Mouse (Mus musculus) embryonic facial prominence, embryonic 12.5 days (tissue): ENCODE data around the gene Creb5. TPM values are rescaled to one million over a fixed set of nuclear protein-coding genes. Genes with fewer than 3 reads are reported as not detected.

Source experiments
- ATAC-seq: fragments of 200-750 bp; cut with Nextera tagmentation; 2 replicates; pipeline ENCODE4 v1.8.0; 2017; ENCODE audit not compliant: insufficient number of reproducible peaks, insufficient read depth, low FRiP score, low TSS enrichment
- H3K27ac ChIP-seq: fragments of 300-500 bp; sonication (generic); 2 replicates; pipeline ENCODE4 v1.5.1; 2016; ENCODE audit warnings: mild to moderate bottlenecking
- H3K27me3 ChIP-seq: fragments of 300-500 bp; sonication (generic); 2 replicates; pipeline ENCODE4 v1.6.1; 2016; ENCODE audit warnings: mild to moderate bottlenecking, moderate library complexity
- H3K36me3 ChIP-seq: fragments of 300-500 bp; sonication (generic); 2 replicates; pipeline ENCODE4 v1.6.1; 2016; ENCODE audit warnings: mild to moderate bottlenecking
- H3K4me1 ChIP-seq: fragments of 300-500 bp; sonication (generic); 2 replicates; pipeline ENCODE4 v1.6.1; 2016
- H3K4me2 ChIP-seq: fragments of 300-500 bp; sonication (generic); replicated peaks from 2 replicates; pipeline ENCODE4 v1.6.1; 2016; ENCODE audit warnings: mild to moderate bottlenecking, moderate library complexity
- H3K4me3 ChIP-seq: fragments of 300-500 bp; sonication (generic); 2 replicates; pipeline ENCODE4 v1.5.1; 2016; ENCODE audit warnings: mild to moderate bottlenecking
- H3K9ac ChIP-seq: fragments of 300-500 bp; sonication (generic); 2 replicates; pipeline ENCODE4 v1.6.1; 2016; ENCODE audit warnings: mild to moderate bottlenecking, moderate library complexity
- H3K9me3 ChIP-seq: fragments of 300-500 bp; sonication (generic); 2 replicates; pipeline ENCODE4 v1.6.1; 2016; ENCODE audit warnings: mild to moderate bottlenecking, moderate library complexity
- WGBS: fragments of 180-500 bp; shearing (Covaris S2); methylation state at CpG from one replicate; pipeline ENCODE4 v1.1.7; 2016; 5-methylcytosine and 5-hydroxymethylcytosine counted together
- polyA plus RNA-seq: library from polyadenylated mRNA; unstranded; fragments of >200 nt; fragmentation: Nextera tagmentation; extraction: Ambion mirVana; gene quantifications from 2 replicates; pipeline ENCODE4 v1.2.1, GENCODE M21; 2016

Gene Creb5
- polyA plus RNA-seq, 1 experiment from 2014 or later = 30.3 TPM

- Histone ChIP-seq H3K36me3 (no peaks in the 10 kb centered on the region), H3K4me3 (no peak overlapping the region), H3K9me3 (no peaks in the 10 kb centered on the region), H3K27me3 (no peaks in the 10 kb centered on the region), H3K4me2 (no peak overlapping the region), H3K4me1 (peaks cover 46% of the 10 kb centered on the region), H3K27ac (no peak overlapping the region), H3K9ac (no peak overlapping the region)
- no peak for ATAC-seq
- WGBS = 78% methylated on average over 7 of the region's 7 CpGs
Observed at GRCm38 (mm10) chr6:53580346-53580745, 293.3 kb downstream of the Creb5 start.

- Histone ChIP-seq H3K9me3 (no peaks in the 10 kb centered on the region), H3K4me2 (no peak overlapping the region), H3K27ac (0 out of 2 replicates have a peak overlapping the region, but pooled peaks have one; percentile 30), H3K9ac (no peak overlapping the region), H3K36me3 (no peaks in the 10 kb centered on the region), H3K27me3 (no peaks in the 10 kb centered on the region), H3K4me3 (no peak overlapping the region), H3K4me1 (peaks cover 32% of the 10 kb centered on the region)
- ATAC-seq = no peak
- 51% methylated on average over 19 of the region's 19 CpGs for WGBS
Observed at GRCm38 (mm10) chr6:53583234-53583875, 296.3 kb downstream of the Creb5 start.

- H3K4me3 ChIP-seq = no peak overlapping the region
- no peaks in the 10 kb centered on the region for H3K9me3 ChIP-seq
- H3K4me1 ChIP-seq = peaks cover 33% of the 10 kb centered on the region
- no peaks in the 10 kb centered on the region for H3K36me3 ChIP-seq
- H3K27ac ChIP-seq = no peak overlapping the region
- ATAC-seq = no peak
- no peak overlapping the region for H3K4me2 ChIP-seq
- 40% methylated on average over 10 of the region's 10 CpGs for WGBS
- H3K27me3 ChIP-seq = no peaks in the 10 kb centered on the region
- no peak overlapping the region for H3K9ac ChIP-seq
Observed at GRCm38 (mm10) chr6:53584718-53585405, 297.8 kb downstream of the Creb5 start.

GRCm38 (mm10) chr6:53589746-53590145 is 302.7 kb downstream of the Creb5 start:
- H3K4me3 ChIP-seq = no peak overlapping the region
- H3K27ac ChIP-seq = no peak overlapping the region
- peaks cover 22% of the 10 kb centered on the region for H3K4me1 ChIP-seq
- no peak for ATAC-seq
- H3K36me3 ChIP-seq = no peaks in the 10 kb centered on the region
- H3K4me2 ChIP-seq = no peak overlapping the region
- H3K9ac ChIP-seq = no peak overlapping the region
- H3K27me3 ChIP-seq = no peaks in the 10 kb centered on the region
- no peaks in the 10 kb centered on the region for H3K9me3 ChIP-seq
- WGBS = 60% methylated on average over 6 of the region's 6 CpGs

GRCm38 (mm10) chr6:53592230-53592629 is 305.2 kb downstream of the Creb5 start:
- H3K27ac ChIP-seq = no peak overlapping the region
- no peaks in the 10 kb centered on the region for H3K9me3 ChIP-seq
- H3K27me3 ChIP-seq = no peaks in the 10 kb centered on the region
- H3K4me3 ChIP-seq = no peak overlapping the region
- WGBS = 84% methylated on average over 5 of the region's 5 CpGs
- ATAC-seq = no peak
- H3K4me1 ChIP-seq = peaks cover 19% of the 10 kb centered on the region
- H3K36me3 ChIP-seq = no peaks in the 10 kb centered on the region
- no peak overlapping the region for H3K4me2 ChIP-seq
- H3K9ac ChIP-seq = no peak overlapping the region

GRCm38 (mm10) chr6:53593603-53594002 is 306.5 kb downstream of the Creb5 start:
- WGBS = 23% methylated on average over 4 of the region's 4 CpGs
- ATAC-seq = no peak
- Histone ChIP-seq H3K9me3 (no peaks in the 10 kb centered on the region), H3K9ac (no peak overlapping the region), H3K27me3 (no peaks in the 10 kb centered on the region), H3K36me3 (no peaks in the 10 kb centered on the region), H3K4me1 (peaks cover 19% of the 10 kb centered on the region), H3K27ac (0 out of 2 replicates have a peak overlapping the region, but pooled peaks have one; percentile 5), H3K4me3 (no peak overlapping the region), H3K4me2 (no peak overlapping the region)

GRCm38 (mm10) chr6:53594316-53594715 is 307.2 kb downstream of the Creb5 start:
- H3K4me2 ChIP-seq = no peak overlapping the region
- WGBS = 69% methylated on average over 4 of the region's 4 CpGs
- no peak overlapping the region for H3K9ac ChIP-seq
- H3K9me3 ChIP-seq = no peaks in the 10 kb centered on the region
- no peaks in the 10 kb centered on the region for H3K27me3 ChIP-seq
- peaks cover 19% of the 10 kb centered on the region for H3K4me1 ChIP-seq
- no peak for ATAC-seq
- no peak overlapping the region for H3K4me3 ChIP-seq
- no peak overlapping the region for H3K27ac ChIP-seq
- H3K36me3 ChIP-seq = no peaks in the 10 kb centered on the region

GRCm38 (mm10) chr6:53596402-53596801 is 309.3 kb downstream of the Creb5 start:
- Histone ChIP-seq H3K4me3 (no peak overlapping the region), H3K27me3 (no peaks in the 10 kb centered on the region), H3K4me2 (no peak overlapping the region), H3K27ac (no peak overlapping the region), H3K4me1 (peaks cover 14% of the 10 kb centered on the region), H3K9me3 (no peaks in the 10 kb centered on the region), H3K9ac (no peak overlapping the region), H3K36me3 (no peaks in the 10 kb centered on the region)
- ATAC-seq = no peak
- WGBS = 84% methylated on average over 2 of the region's 2 CpGs

GRCm38 (mm10) chr6:53603041-53603440 is 316.0 kb downstream of the Creb5 start:
- no peak overlapping the region for H3K4me3 ChIP-seq
- no peaks in the 10 kb centered on the region for H3K27me3 ChIP-seq
- no peaks in the 10 kb centered on the region for H3K9me3 ChIP-seq
- no peak overlapping the region for H3K27ac ChIP-seq
- ATAC-seq = no peak
- H3K36me3 ChIP-seq = no peaks in the 10 kb centered on the region
- WGBS = 82% methylated on average over 3 of the region's 3 CpGs
- peaks cover 7% of the 10 kb centered on the region for H3K4me1 ChIP-seq
- H3K4me2 ChIP-seq = no peak overlapping the region
- no peak overlapping the region for H3K9ac ChIP-seq

GRCm38 (mm10) chr6:53603695-53604094 is 316.6 kb downstream of the Creb5 start:
- H3K27ac ChIP-seq = no peak overlapping the region

GRCm38 (mm10) chr6:53604386-53604785 is 317.3 kb downstream of the Creb5 start:
- peaks cover 7% of the 10 kb centered on the region for H3K4me1 ChIP-seq
- H3K9me3 ChIP-seq = no peaks in the 10 kb centered on the region
- H3K4me3 ChIP-seq = no peak overlapping the region
- no peak overlapping the region for H3K9ac ChIP-seq
- no peak overlapping the region for H3K27ac ChIP-seq
- H3K4me2 ChIP-seq = no peak overlapping the region
- ATAC-seq = no peak
- no peaks in the 10 kb centered on the region for H3K36me3 ChIP-seq
- H3K27me3 ChIP-seq = no peaks in the 10 kb centered on the region
- 72% methylated on average over 3 of the region's 3 CpGs for WGBS

More at GRCm38 (mm10) chr6:53603695-53604094, 316.6 kb downstream of the Creb5 start:
- Histone ChIP-seq H3K4me2 (no peak overlapping the region), H3K4me3 (no peak overlapping the region), H3K9ac (no peak overlapping the region), H3K9me3 (no peaks in the 10 kb centered on the region), H3K36me3 (no peaks in the 10 kb centered on the region), H3K4me1 (peaks cover 7% of the 10 kb centered on the region), H3K27me3 (no peaks in the 10 kb centered on the region)
- no peak for ATAC-seq
- 72% methylated on average over 5 of the region's 5 CpGs for WGBS

- no peaks in the 10 kb centered on the region for H3K27me3 ChIP-seq
- WGBS = 70% methylated on average over 2 of the region's 2 CpGs
- H3K36me3 ChIP-seq = 0 out of 2 replicates have a peak, but pooled peaks cover under 1% of the 10 kb centered on the region
- H3K9ac ChIP-seq = no peak overlapping the region
- no peak for ATAC-seq
- H3K4me1 ChIP-seq = peaks cover 7% of the 10 kb centered on the region
- no peak overlapping the region for H3K4me3 ChIP-seq
- H3K27ac ChIP-seq = no peak overlapping the region
- H3K4me2 ChIP-seq = no peak overlapping the region
- H3K9me3 ChIP-seq = no peaks in the 10 kb centered on the region
Observed at GRCm38 (mm10) chr6:53605184-53605583, 318.1 kb downstream of the Creb5 start.
